ENCODE assay signal across 8 mouse cellular contexts in the genomic region with DNA sequence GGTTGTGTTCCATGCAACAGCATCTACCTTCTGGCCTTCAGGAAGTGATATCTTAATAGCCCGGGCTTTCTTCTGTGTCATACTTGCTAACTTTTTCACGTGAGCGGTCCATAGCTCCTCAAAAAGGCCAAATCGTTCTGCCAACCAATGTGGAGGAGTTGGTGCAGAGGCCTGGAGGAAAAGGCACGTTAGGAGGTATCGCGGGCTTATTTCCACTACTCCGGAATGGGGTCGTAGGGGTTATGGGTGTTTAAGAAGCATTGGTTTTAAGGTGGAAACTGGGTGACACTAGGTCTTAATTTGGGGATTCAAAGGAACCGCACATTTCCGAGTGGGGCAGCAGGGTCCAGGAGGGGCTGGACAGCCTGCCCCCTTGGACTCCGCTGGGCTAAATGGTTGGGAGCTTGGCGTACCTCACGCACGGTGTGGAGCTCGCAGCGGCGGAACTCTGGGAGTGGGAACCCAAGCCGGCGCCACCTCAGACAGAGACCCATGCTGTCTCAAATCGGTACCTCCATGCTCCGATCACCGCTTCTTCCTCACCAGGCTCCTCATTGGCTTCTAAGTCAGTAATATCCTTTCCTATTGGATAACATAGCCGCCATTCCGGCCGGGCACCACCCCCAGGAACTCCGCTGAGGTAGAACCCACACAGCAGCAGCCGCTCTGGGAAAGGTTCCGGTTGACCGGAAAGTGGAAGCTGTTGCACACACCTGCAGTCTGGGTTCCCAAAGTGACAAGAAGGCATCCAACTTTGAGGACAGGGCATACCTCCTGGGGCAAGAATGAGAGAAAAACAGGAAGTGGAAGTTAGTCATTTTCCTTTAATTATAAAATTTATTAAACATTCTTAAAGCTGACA. TPM values are rescaled to one million over a fixed set of nuclear protein-coding genes. Genes with fewer than 3 reads are reported as not detected.
A peak's percentile ranks its signal among the peaks of the same experiment; 100 is the strongest.
DNase-seq lines count a peak whose midpoint lies in the region; ATAC-seq lines count a peak whose summit lies in the region.

No protein-coding gene starts in this region.

- H3K4me2 ChIP-seq in heart, embryonic 14.5 days (ENCODE audit: low read length) = peak overlapping the region; percentile 86
- peak overlapping the region; percentile 81 for H3K4me2 ChIP-seq in liver, embryonic 13.5 days
- H3K4me2 ChIP-seq in stomach, embryonic 16.5 days (ENCODE audit: low read depth, low read length) = peak overlapping the region; percentile 75

- no peaks in the 10 kb centered on the region for H3K9me3 ChIP-seq in heart, embryonic 14.5 days (ENCODE audit: control insufficient read depth, low read length)
- no peaks in the 10 kb centered on the region for H3K9me3 ChIP-seq in liver, embryonic 13.5 days (replicated peaks)
- H3K9me3 ChIP-seq in stomach, embryonic 16.5 days (replicated peaks; ENCODE audit: control insufficient read depth, low read length) = no peaks in the 10 kb centered on the region

- H3K4me3 ChIP-seq in heart, embryonic 14.5 days (ENCODE audit: control insufficient read depth in 1 of 2, insufficient read depth in 1 of 2, low read depth in 1 of 2, low read length in 2 of 2) = peak overlapping the region; percentile 67 to 80
- H3K4me3 ChIP-seq in liver, embryonic 13.5 days (replicated peaks) = peak overlapping the region; percentile 77
- H3K4me3 ChIP-seq in stomach, embryonic 16.5 days (replicated peaks; ENCODE audit: low read length) = peak overlapping the region; percentile 84

- H3K27me3 ChIP-seq in heart, embryonic 14.5 days (ENCODE audit: control insufficient read depth, insufficient read depth, low read length) = no peaks in the 10 kb centered on the region
- H3K27me3 ChIP-seq in liver, embryonic 13.5 days = no peaks in the 10 kb centered on the region
- H3K27me3 ChIP-seq in stomach, embryonic 16.5 days (ENCODE audit: control insufficient read depth, insufficient read depth, low read length) = no peaks in the 10 kb centered on the region

- DNase-seq in c-Kit-negative CD71-positive TER-119-positive erythroid progenitor cells, embryonic 14.5 days (ENCODE audit: low read depth, low spot score) = peak; percentile 82
- peak; percentile 88 for DNase-seq in fibroblast of lung, adult 2 months (ENCODE audit: low read depth)
- DNase-seq in kidney, postnatal 14 days = peak; percentile 96
- peak; percentile 91 for DNase-seq in liver, embryonic 13.5 days
- DNase-seq in neural tube, embryonic 10.5 days (ENCODE audit: extremely low spot score, low spot score) = peak; percentile 85

- H3K36me3 ChIP-seq in heart, embryonic 14.5 days (ENCODE audit: control insufficient read depth, insufficient read depth, low read length) = peaks cover 34% of the 10 kb centered on the region
- H3K36me3 ChIP-seq in liver, embryonic 13.5 days = peaks cover 31% of the 10 kb centered on the region
- no peaks in the 10 kb centered on the region for H3K36me3 ChIP-seq in stomach, embryonic 16.5 days (ENCODE audit: control insufficient read depth, insufficient read depth, low read length)

- ATAC-seq in CD4-positive, CD25-positive, alpha-beta regulatory T cell, adult 4 months = peak; percentile 83
- peak; percentile 90 for ATAC-seq in heart, embryonic 14.5 days (ENCODE audit: insufficient number of reproducible peaks, insufficient read depth, low FRiP score, low read depth)
- ATAC-seq in liver, embryonic 13.5 days (ENCODE audit: low read depth) = peak; percentile 99
- peak; percentile 99 for ATAC-seq in stomach, embryonic 16.5 days (ENCODE audit: insufficient read depth, low FRiP score)

- 0 out of 4 replicates have a peak overlapping the region, but pooled peaks of 1 of the 2 experiments have one; percentile 49 for H3K27ac ChIP-seq in heart, embryonic 14.5 days (replicated peaks in 1 of 2; ENCODE audit: control insufficient read depth in 1 of 2, insufficient read depth in 1 of 2, low read depth in 2 of 2, low read length in 2 of 2)
- peak overlapping the region; percentile 63 for H3K27ac ChIP-seq in liver, embryonic 13.5 days
- peak overlapping the region; percentile 48; the same call in 1 of the 2 replicates for H3K27ac ChIP-seq in stomach, embryonic 16.5 days (ENCODE audit: low read length)

- peak overlapping the region; percentile 74 for H3K9ac ChIP-seq in heart, embryonic 14.5 days (ENCODE audit: low read length)
- H3K9ac ChIP-seq in liver, embryonic 13.5 days = peak overlapping the region; percentile 81
- H3K9ac ChIP-seq in stomach, embryonic 16.5 days (ENCODE audit: low read length) = peak overlapping the region; percentile 85

- H3K4me1 ChIP-seq in heart, embryonic 14.5 days (ENCODE audit: control insufficient read depth in 2 of 2, insufficient read depth in 2 of 2, low read length in 2 of 2) = 0 out of 4 replicates have a peak, but pooled peaks cover 2 to 3% of the 10 kb centered on the region in 2 experiments
- H3K4me1 ChIP-seq in liver, embryonic 13.5 days (replicated peaks) = peaks cover 19% of the 10 kb centered on the region
- no peaks in the 10 kb centered on the region for H3K4me1 ChIP-seq in stomach, embryonic 16.5 days (ENCODE audit: control insufficient read depth, insufficient read depth, low read length)

- WGBS in heart, embryonic 14.5 days = under 1% methylated on average over 30 of the region's 30 CpGs
- WGBS in liver, embryonic 13.5 days (ENCODE audit: insufficient replicate concordance) = under 1% methylated on average over 30 of the region's 30 CpGs
- under 1% methylated on average over 30 of the region's 30 CpGs for WGBS in stomach, embryonic 16.5 days

RNA-seq across cellular contexts. Expression of a gene that starts 5.4 kb away (rescaled TPM):
- 100 to 1,000 TPM in 1 of 2 experiments, 10 to 100 TPM in 1; 88.1 to 108 TPM for polyA plus RNA-seq in CD4-positive, CD25-positive, alpha-beta regulatory T cell, adult 4 months (2017; shearing (Covaris generic))
- 38.9 and 41.3 TPM in 2 replicates for polyA plus RNA-seq in heart, embryonic 14.5 days (2014; fragmentation: Nextera tagmentation; extraction: Ambion mirVana)
- 49.4 and 50.4 TPM in 2 replicates for polyA plus RNA-seq in liver, embryonic 13.5 days (2015; fragmentation: Nextera tagmentation; extraction: Ambion mirVana)
- 48.1 and 52.1 TPM in 2 replicates for polyA plus RNA-seq in stomach, embryonic 16.5 days (2015; fragmentation: Nextera tagmentation; extraction: Ambion mirVana)

RNA-seq across cellular contexts. Expression of a gene that starts 15.2 kb away (rescaled TPM):
- polyA plus RNA-seq in CD4-positive, CD25-positive, alpha-beta regulatory T cell, adult 4 months (2017; shearing (Covaris generic)) = 100 to 1,000 TPM; 203 to 284 TPM
- 62.7 and 66.1 TPM in 2 replicates for polyA plus RNA-seq in heart, embryonic 14.5 days (2014; fragmentation: Nextera tagmentation; extraction: Ambion mirVana)
- 9.8 and 10.7 TPM in 2 replicates for polyA plus RNA-seq in liver, embryonic 13.5 days (2015; fragmentation: Nextera tagmentation; extraction: Ambion mirVana)
- 110 and 228 TPM in 2 replicates for polyA plus RNA-seq in stomach, embryonic 16.5 days (2015; fragmentation: Nextera tagmentation; extraction: Ambion mirVana)
